Mouse (Mus musculus): ENCODE measurements around the gene Josd1. TPM values are rescaled to one million over a fixed set of nuclear protein-coding genes. Genes with fewer than 3 reads are reported as not detected.

The Josd1 gene
- polyA plus RNA-seq, 1 experiment from 2014 or later: 9.4 TPM

DNA sequence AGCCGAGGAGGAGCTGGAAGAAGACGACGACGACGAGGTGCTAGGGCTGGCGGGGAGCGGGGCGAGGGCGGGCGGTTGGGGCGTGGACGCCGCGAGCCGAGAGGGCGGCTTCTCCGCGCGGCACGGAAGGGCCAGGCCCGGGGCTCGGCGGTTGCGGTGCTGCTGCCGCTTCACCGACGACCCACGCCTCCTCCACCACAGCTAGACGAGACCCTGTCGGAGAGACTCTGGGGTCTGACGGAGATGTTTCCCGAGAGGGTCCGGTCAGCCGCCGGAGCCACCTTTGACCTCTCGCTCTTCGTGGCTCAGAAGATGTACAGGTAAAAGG, 16.8 kb downstream of the Josd1 start:
- 0 out of 2 replicates have a peak, but pooled peaks cover 3% of the 10 kb centered on the region for H3K4me1 ChIP-seq (replicated peaks; ENCODE audit: control insufficient read depth, insufficient read depth, low read length)
- no peak for TF ChIP-seq CTCF (IDR thresholded peaks at IDR 0.05; ENCODE audit: low read depth)
- peak overlapping the region; percentile 86 for H3K9ac ChIP-seq (ENCODE audit: low read depth, low read length)
- H3K36me3 ChIP-seq (ENCODE audit: control insufficient read depth, insufficient read depth): peaks cover 30% of the 10 kb centered on the region
- H3K27me3 ChIP-seq (replicated peaks; ENCODE audit: control insufficient read depth, insufficient read depth, low read length): no peaks in the 10 kb centered on the region
- no peaks in the 10 kb centered on the region for H3K9me3 ChIP-seq (ENCODE audit: control insufficient read depth)
- peak overlapping the region; percentile 88 for H3K4me3 ChIP-seq (ENCODE audit: low read depth, low read length)
- peak overlapping the region; percentile 81 for H3K4me2 ChIP-seq (replicated peaks; ENCODE audit: low read depth)
- WGBS: under 1% methylated on average over 37 of the region's 37 CpGs
- peak overlapping the region; percentile 71 for H3K27ac ChIP-seq (ENCODE audit: low read depth, low read length)
- ATAC-seq: peak; percentile 50

DNA sequence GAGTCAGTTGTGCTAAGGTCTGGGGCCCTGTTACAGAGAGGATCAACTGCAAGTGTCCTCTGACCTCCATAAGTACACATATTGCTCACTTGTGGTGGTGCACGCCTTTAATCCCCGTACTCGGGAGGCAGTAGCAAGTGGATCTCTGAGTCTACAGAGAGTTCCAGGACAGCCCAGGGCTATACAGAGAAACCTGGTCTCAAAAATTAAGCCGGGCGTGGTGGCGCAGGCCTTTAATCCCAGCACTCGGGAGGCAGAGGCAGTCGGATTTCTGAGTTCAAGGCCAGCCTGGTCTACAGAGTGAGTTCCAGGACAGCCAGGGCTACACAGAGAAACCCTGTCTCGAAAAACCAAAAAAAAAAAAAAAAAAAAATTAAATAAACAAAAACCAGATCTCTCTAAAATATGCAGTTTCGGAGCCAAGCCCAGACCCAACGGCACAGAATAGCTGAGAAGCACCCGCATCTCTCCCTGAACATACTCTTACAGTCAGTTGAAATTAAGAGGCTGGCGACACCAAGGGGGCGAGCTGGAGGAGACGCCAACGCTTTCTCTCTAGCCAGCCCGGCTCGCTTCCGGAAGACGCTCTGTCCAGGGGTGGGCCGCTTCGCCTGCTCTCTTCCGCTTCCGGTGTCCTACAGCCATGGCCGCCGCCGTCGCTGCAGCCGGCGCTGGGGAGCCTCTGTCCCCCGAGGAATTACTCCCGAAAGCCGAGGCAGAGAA, 17.3 kb downstream of the Josd1 start, which contains the start of gene Tomm22:
Gene Tomm22, plus strand, starts transcription at position 613 of the 723 bp plus-strand sequence.
- H3K4me1 ChIP-seq (replicated peaks; ENCODE audit: control insufficient read depth, insufficient read depth, low read length): 0 out of 2 replicates have a peak, but pooled peaks cover 3% of the 10 kb centered on the region
- H3K27ac ChIP-seq (ENCODE audit: low read depth, low read length): peak within 1 kb of the TSS; percentile 71
- H3K27me3 ChIP-seq (replicated peaks; ENCODE audit: control insufficient read depth, insufficient read depth, low read length): no peaks in the 10 kb centered on the region
- ATAC-seq: peak; percentile 92
- TF ChIP-seq CTCF (IDR thresholded peaks at IDR 0.05; ENCODE audit: low read depth): peak; percentile 79
- peak within 1 kb of the TSS; percentile 88 for H3K4me3 ChIP-seq (ENCODE audit: low read depth, low read length)
- H3K36me3 ChIP-seq (ENCODE audit: control insufficient read depth, insufficient read depth): peaks cover 33% of the 10 kb centered on the region
- H3K4me2 ChIP-seq (replicated peaks; ENCODE audit: low read depth): peak within 1 kb of the TSS; percentile 81
- no peaks in the 10 kb centered on the region for H3K9me3 ChIP-seq (ENCODE audit: control insufficient read depth)
- peak within 1 kb of the TSS; percentile 86 for H3K9ac ChIP-seq (ENCODE audit: low read depth, low read length)
- WGBS: 14% methylated on average over 33 of the region's 33 CpGs

DNA sequence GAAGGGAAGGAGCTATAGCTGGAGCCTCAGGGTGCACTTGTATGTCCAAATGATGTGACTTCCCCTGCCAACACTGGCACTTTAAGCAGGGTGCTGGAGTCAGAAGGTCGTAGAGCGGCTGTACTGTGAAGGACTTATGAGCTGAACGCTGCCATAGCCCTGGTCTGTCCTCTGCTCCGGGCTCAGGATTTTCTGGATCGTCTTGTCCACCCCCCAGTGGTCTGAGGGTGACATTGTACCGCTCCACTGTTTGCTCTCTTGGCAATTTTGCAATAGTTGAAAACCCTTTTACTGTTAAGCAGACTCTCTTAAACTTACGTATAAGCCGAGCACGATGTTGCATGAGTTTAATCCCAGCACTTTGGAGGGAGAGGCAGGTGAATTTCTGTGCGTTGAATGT, 18.5 kb downstream of the Josd1 start:
- ATAC-seq: no peak
- no peak overlapping the region for H3K4me2 ChIP-seq (replicated peaks; ENCODE audit: low read depth)
- H3K9me3 ChIP-seq (ENCODE audit: control insufficient read depth): no peaks in the 10 kb centered on the region
- no peaks in the 10 kb centered on the region for H3K27me3 ChIP-seq (replicated peaks; ENCODE audit: control insufficient read depth, insufficient read depth, low read length)
- TF ChIP-seq CTCF (IDR thresholded peaks at IDR 0.05; ENCODE audit: low read depth): peak; percentile 45
- 0 out of 2 replicates have a peak, but pooled peaks cover 3% of the 10 kb centered on the region for H3K4me1 ChIP-seq (replicated peaks; ENCODE audit: control insufficient read depth, insufficient read depth, low read length)
- H3K36me3 ChIP-seq (ENCODE audit: control insufficient read depth, insufficient read depth): peaks cover 21% of the 10 kb centered on the region
- H3K27ac ChIP-seq (ENCODE audit: low read depth, low read length): no peak overlapping the region
- H3K4me3 ChIP-seq (ENCODE audit: low read depth, low read length): no peak overlapping the region
- H3K9ac ChIP-seq (ENCODE audit: low read depth, low read length): no peak overlapping the region
- 67% methylated on average over 10 of the region's 10 CpGs for WGBS

GRCm38 (mm10) chr15:79664666-79665065, 23.1 kb downstream of the Josd1 start:
- no peak overlapping the region for H3K9ac ChIP-seq (ENCODE audit: low read depth, low read length)
- no peak overlapping the region for H3K4me3 ChIP-seq (ENCODE audit: low read depth, low read length)
- H3K27ac ChIP-seq (ENCODE audit: low read depth, low read length): no peak overlapping the region
- H3K4me1 ChIP-seq (replicated peaks; ENCODE audit: control insufficient read depth, insufficient read depth, low read length): no peaks in the 10 kb centered on the region
- ATAC-seq: no peak
- no peak for TF ChIP-seq CTCF (IDR thresholded peaks at IDR 0.05; ENCODE audit: low read depth)
- H3K36me3 ChIP-seq (ENCODE audit: control insufficient read depth, insufficient read depth): peaks cover 14% of the 10 kb centered on the region; the same call in 1 of the 2 replicates
- WGBS: 93% methylated on average over 8 of the region's 8 CpGs
- H3K9me3 ChIP-seq (ENCODE audit: control insufficient read depth): no peaks in the 10 kb centered on the region
- no peak overlapping the region for H3K4me2 ChIP-seq (replicated peaks; ENCODE audit: low read depth)
- no peaks in the 10 kb centered on the region for H3K27me3 ChIP-seq (replicated peaks; ENCODE audit: control insufficient read depth, insufficient read depth, low read length)

DNA sequence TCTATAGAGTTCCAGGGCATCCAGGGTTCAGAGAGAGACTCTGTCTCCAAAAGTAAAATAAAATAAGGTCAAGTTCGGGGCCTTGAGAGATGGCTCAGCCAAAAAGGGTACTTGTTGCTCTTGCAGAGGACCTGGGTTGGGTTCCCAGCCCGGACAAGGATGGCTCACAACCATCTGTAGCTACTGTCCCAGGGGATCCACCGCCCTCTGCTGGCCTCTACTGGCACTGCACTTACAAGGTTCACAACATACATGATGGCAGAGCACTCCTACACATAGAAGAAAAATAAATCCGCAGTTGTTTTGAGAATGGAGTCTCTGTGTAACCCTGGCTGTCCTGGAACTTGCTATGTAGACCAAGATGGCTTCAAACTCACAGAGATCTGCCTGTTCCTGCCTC, 25.9 kb downstream of the Josd1 start:
- H3K27me3 ChIP-seq (replicated peaks; ENCODE audit: control insufficient read depth, insufficient read depth, low read length): no peaks in the 10 kb centered on the region
- no peak for ATAC-seq
- no peak overlapping the region for H3K4me3 ChIP-seq (ENCODE audit: low read depth, low read length)
- WGBS: 77% methylated on average over 4 of the region's 4 CpGs
- no peak overlapping the region for H3K4me2 ChIP-seq (replicated peaks; ENCODE audit: low read depth)
- no peak overlapping the region for H3K9ac ChIP-seq (ENCODE audit: low read depth, low read length)
- TF ChIP-seq CTCF (IDR thresholded peaks at IDR 0.05; ENCODE audit: low read depth): peak; percentile 64
- no peaks in the 10 kb centered on the region for H3K4me1 ChIP-seq (replicated peaks; ENCODE audit: control insufficient read depth, insufficient read depth, low read length)
- H3K27ac ChIP-seq (ENCODE audit: low read depth, low read length): no peak overlapping the region
- H3K36me3 ChIP-seq (ENCODE audit: control insufficient read depth, insufficient read depth): peaks cover 14% of the 10 kb centered on the region; the same call in 1 of the 2 replicates
- H3K9me3 ChIP-seq (ENCODE audit: control insufficient read depth): no peaks in the 10 kb centered on the region

DNA sequence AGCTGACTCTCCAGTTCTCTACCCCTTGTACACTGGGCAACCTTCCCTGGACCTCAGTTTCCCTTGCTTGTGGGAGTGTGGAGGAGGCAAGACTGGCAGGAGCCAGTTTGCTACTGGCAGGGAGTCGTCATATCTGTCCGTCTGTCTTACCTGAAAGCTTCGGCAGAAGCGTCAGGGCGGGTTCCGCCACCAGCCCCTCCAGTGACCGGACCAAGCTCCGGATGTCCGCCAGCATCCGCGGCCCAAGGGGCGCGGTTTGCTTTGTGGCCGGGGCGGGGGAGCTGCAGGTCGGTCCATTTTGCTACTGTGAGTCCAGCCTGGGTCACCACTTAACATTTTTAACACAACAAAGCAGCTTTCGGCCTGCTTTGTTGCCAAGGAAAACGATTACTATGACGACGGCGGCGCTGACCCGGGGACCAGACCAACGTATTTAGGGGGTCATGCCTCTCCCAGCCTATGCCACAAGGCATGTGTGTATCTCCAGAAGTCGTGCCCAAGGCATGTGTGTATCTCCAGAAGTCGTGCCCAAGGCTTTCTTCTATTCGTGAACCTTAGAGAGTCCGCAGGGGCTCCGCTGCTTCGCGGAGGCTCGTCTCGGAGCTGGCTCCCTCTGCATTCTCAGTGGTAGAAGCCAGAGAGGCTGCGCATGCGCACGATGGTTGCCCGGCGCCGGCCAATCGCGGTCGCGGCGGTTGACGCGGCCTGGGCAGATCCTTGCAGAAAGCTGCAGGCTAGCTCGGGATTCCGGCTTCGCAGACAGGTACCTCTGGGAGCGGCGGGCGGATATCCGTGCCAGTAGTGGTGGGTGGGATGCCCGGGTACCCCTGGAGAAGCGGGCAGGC, 29.0 kb downstream of the Josd1 start, which contains the start of the genes Fam227a and Cby1:
Gene Fam227a, minus strand, starts transcription at position 426 of the 845 bp plus-strand sequence.
Gene Cby1, plus strand, starts transcription at position 669 of the 845 bp plus-strand sequence.
- peak within 1 kb of the TSS; percentile 87 for H3K27ac ChIP-seq (ENCODE audit: low read depth, low read length)
- peak within 1 kb of the TSS; percentile 97 for H3K4me2 ChIP-seq (replicated peaks; ENCODE audit: low read depth)
- H3K9me3 ChIP-seq (ENCODE audit: control insufficient read depth): no peaks in the 10 kb centered on the region
- peak; percentile 89 for ATAC-seq
- no peak for TF ChIP-seq CTCF (IDR thresholded peaks at IDR 0.05; ENCODE audit: low read depth)
- H3K27me3 ChIP-seq (replicated peaks; ENCODE audit: control insufficient read depth, insufficient read depth, low read length): no peaks in the 10 kb centered on the region
- peak within 1 kb of the TSS; percentile 71 for H3K4me3 ChIP-seq (ENCODE audit: low read depth, low read length)
- no peaks in the 10 kb centered on the region for H3K4me1 ChIP-seq (replicated peaks; ENCODE audit: control insufficient read depth, insufficient read depth, low read length)
- peak within 1 kb of the TSS; percentile 80 for H3K9ac ChIP-seq (ENCODE audit: low read depth, low read length)
- H3K36me3 ChIP-seq (ENCODE audit: control insufficient read depth, insufficient read depth): peaks cover 8% of the 10 kb centered on the region; the same call in 1 of the 2 replicates
- WGBS: under 1% methylated on average over 55 of the region's 55 CpGs
